Mouse (Mus musculus): ENCODE data around the gene Adcy2. TPM values are rescaled to one million over a fixed set of nuclear protein-coding genes. Genes with fewer than 3 reads are reported as not detected.
A peak's percentile ranks its signal among the peaks of the same experiment; 100 is the strongest.

The Adcy2 gene
- polyA plus RNA-seq, 1 experiment from 2014 or later = 3.2 TPM

- H3K27me3 ChIP-seq (replicated peaks; ENCODE audit: control insufficient read depth, insufficient read depth, low read length) = peaks cover 7% of the 10 kb centered on the region; the same call in 1 of the 2 replicates
- H3K36me3 ChIP-seq (ENCODE audit: control insufficient read depth, insufficient read depth, low read length) = no peaks in the 10 kb centered on the region
- H3K4me1 ChIP-seq (ENCODE audit: control insufficient read depth, insufficient read depth, low read length) = peaks cover 11% of the 10 kb centered on the region; the same call in 1 of the 2 replicates
- no peak overlapping the region for H3K9ac ChIP-seq (ENCODE audit: low read length)
- no peaks in the 10 kb centered on the region for H3K9me3 ChIP-seq (replicated peaks; ENCODE audit: control insufficient read depth, low read length)
- no peak overlapping the region for H3K4me3 ChIP-seq (ENCODE audit: low read depth, low read length)
- 47% methylated on average over 3 of the region's 3 CpGs for WGBS
- no peak overlapping the region for H3K4me2 ChIP-seq (ENCODE audit: low read length)
- peak; percentile 9; the same call in 1 of the 2 replicates for ATAC-seq
- peak; percentile 82 for DNase-seq (ENCODE audit: low spot score)
- no peak overlapping the region for H3K27ac ChIP-seq (ENCODE audit: low read depth, low read length)
Observed at GRCm38 (mm10) chr13:68996661-68997060, 2.7 kb downstream of the Adcy2 start.

DNA sequence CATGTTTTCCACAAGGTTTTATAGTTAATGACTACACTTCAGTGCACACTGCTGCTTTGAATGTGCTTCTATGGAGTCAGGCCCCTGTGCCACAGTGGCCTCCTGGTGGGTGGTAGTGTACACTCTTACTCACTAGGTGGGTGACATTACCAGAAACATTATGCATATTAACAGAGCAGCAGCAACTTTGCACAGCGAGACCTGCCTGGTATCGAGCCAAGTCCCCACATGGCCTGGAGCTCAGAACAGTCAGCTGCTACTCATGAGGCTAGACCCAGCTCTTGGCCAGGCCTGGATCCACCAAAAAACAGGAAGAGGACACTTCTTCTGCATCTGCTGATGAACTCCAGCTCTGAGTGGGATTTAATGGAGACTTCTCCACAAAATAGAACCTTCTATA is 13.6 kb downstream of the Adcy2 start:
- 68% methylated on average over 2 of the region's 2 CpGs for WGBS

GRCm38 (mm10) chr13:68984000-68984399 is 15.3 kb downstream of the Adcy2 start:
- no peak overlapping the region for H3K4me3 ChIP-seq (ENCODE audit: low read depth, low read length)
- H3K27ac ChIP-seq (ENCODE audit: low read depth, low read length) = no peak overlapping the region
- WGBS = 90% methylated on average over 15 of the region's 15 CpGs
- no peaks in the 10 kb centered on the region for H3K36me3 ChIP-seq (ENCODE audit: control insufficient read depth, insufficient read depth, low read length)
- ATAC-seq (no peak), DNase-seq (ENCODE audit: low spot score) (no peak)
- no peak overlapping the region for H3K4me2 ChIP-seq (ENCODE audit: low read length)
- no peaks in the 10 kb centered on the region for H3K27me3 ChIP-seq (replicated peaks; ENCODE audit: control insufficient read depth, insufficient read depth, low read length)
- no peaks in the 10 kb centered on the region for H3K9me3 ChIP-seq (replicated peaks; ENCODE audit: control insufficient read depth, low read length)
- H3K4me1 ChIP-seq (ENCODE audit: control insufficient read depth, insufficient read depth, low read length) = no peaks in the 10 kb centered on the region
- H3K9ac ChIP-seq (ENCODE audit: low read length) = no peak overlapping the region

More for the DNA sequence above, 13.6 kb downstream of the Adcy2 start:
- H3K4me2 ChIP-seq (ENCODE audit: low read length) = no peak overlapping the region
- no peaks in the 10 kb centered on the region for H3K27me3 ChIP-seq (replicated peaks; ENCODE audit: control insufficient read depth, insufficient read depth, low read length)
- H3K36me3 ChIP-seq (ENCODE audit: control insufficient read depth, insufficient read depth, low read length) = no peaks in the 10 kb centered on the region
- H3K27ac ChIP-seq (ENCODE audit: low read depth, low read length) = no peak overlapping the region
- H3K4me3 ChIP-seq (ENCODE audit: low read depth, low read length) = no peak overlapping the region
- H3K4me1 ChIP-seq (ENCODE audit: control insufficient read depth, insufficient read depth, low read length) = no peaks in the 10 kb centered on the region
- H3K9ac ChIP-seq (ENCODE audit: low read length) = no peak overlapping the region
- DNase-seq (ENCODE audit: low spot score) (no peak), ATAC-seq (no peak)
- no peaks in the 10 kb centered on the region for H3K9me3 ChIP-seq (replicated peaks; ENCODE audit: control insufficient read depth, low read length)

DNA sequence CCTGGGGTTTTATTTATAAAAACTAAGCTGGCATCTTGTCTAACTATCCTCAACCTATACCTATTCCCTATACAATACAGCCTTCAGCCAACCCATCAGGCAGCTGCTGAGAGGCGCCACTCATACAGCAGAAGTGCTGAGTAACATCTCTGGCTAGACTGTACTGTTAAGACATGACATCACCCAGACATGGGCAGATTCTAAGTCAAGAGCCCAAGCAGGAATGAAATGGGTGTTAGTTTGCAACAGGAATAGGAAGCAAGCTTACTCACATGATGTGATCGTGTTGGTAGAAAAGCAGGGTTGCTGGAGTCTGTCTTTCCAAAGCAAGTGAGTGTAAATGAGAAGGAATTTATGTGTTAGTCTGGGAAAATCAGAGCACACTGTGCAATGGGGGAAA is 18.3 kb downstream of the Adcy2 start:
- Histone ChIP-seq H3K36me3 (ENCODE audit: control insufficient read depth, insufficient read depth, low read length) (no peaks in the 10 kb centered on the region), H3K4me3 (ENCODE audit: low read depth, low read length) (no peak overlapping the region), H3K9ac (ENCODE audit: low read length) (no peak overlapping the region), H3K4me2 (ENCODE audit: low read length) (no peak overlapping the region), H3K27me3 (replicated peaks; ENCODE audit: control insufficient read depth, insufficient read depth, low read length) (no peaks in the 10 kb centered on the region), H3K9me3 (replicated peaks; ENCODE audit: control insufficient read depth, low read length) (no peaks in the 10 kb centered on the region), H3K27ac (ENCODE audit: low read depth, low read length) (no peak overlapping the region), H3K4me1 (ENCODE audit: control insufficient read depth, insufficient read depth, low read length) (no peaks in the 10 kb centered on the region)
- no peak for ATAC-seq
- DNase-seq (ENCODE audit: low spot score) = no peak
- WGBS = 83% methylated on average over 2 of the region's 2 CpGs

- no peak overlapping the region for H3K4me3 ChIP-seq (ENCODE audit: low read depth, low read length)
Observed at GRCm38 (mm10) chr13:68973143-68973542, 26.2 kb downstream of the Adcy2 start.

DNA sequence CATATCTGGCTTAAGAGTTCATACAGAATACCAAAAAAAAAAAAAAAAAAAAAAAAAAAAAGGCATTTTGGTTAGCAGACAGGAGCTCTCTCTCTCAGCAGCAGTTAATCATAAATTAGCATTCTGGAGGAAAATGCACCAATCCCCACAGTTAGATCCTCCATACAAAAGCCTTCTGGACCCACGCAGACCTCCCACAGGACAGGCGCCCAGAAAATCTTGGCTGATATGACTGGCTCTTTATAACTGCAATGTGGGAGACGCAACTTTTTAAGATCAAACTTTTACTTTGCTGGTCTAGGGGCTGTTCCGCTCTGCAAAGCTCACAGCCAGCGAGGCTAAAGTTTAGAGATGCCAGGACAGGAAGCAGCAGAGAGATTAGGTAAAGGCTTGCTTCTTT is 37.8 kb downstream of the Adcy2 start:
- DNase-seq (ENCODE audit: low spot score) (no peak), ATAC-seq (no peak)
- no peak overlapping the region for H3K27ac ChIP-seq (ENCODE audit: low read depth, low read length)
- no peak overlapping the region for H3K4me2 ChIP-seq (ENCODE audit: low read length)
- no peaks in the 10 kb centered on the region for H3K36me3 ChIP-seq (ENCODE audit: control insufficient read depth, insufficient read depth, low read length)
- H3K9ac ChIP-seq (ENCODE audit: low read length) = no peak overlapping the region
- no peaks in the 10 kb centered on the region for H3K27me3 ChIP-seq (replicated peaks; ENCODE audit: control insufficient read depth, insufficient read depth, low read length)
- H3K9me3 ChIP-seq (replicated peaks; ENCODE audit: control insufficient read depth, low read length) = no peaks in the 10 kb centered on the region
- WGBS = 81% methylated on average over 5 of the region's 5 CpGs
- H3K4me1 ChIP-seq (ENCODE audit: control insufficient read depth, insufficient read depth, low read length) = no peaks in the 10 kb centered on the region
- no peak overlapping the region for H3K4me3 ChIP-seq (ENCODE audit: low read depth, low read length)

More at GRCm38 (mm10) chr13:68973143-68973542, 26.2 kb downstream of the Adcy2 start:
- H3K36me3 ChIP-seq (ENCODE audit: control insufficient read depth, insufficient read depth, low read length) = no peaks in the 10 kb centered on the region
- no peaks in the 10 kb centered on the region for H3K27me3 ChIP-seq (replicated peaks; ENCODE audit: control insufficient read depth, insufficient read depth, low read length)
- 58% methylated on average over 3 of the region's 3 CpGs for WGBS
- no peaks in the 10 kb centered on the region for H3K4me1 ChIP-seq (ENCODE audit: control insufficient read depth, insufficient read depth, low read length)
- ATAC-seq (no peak), DNase-seq (ENCODE audit: low spot score) (no peak)
- no peak overlapping the region for H3K9ac ChIP-seq (ENCODE audit: low read length)
- H3K4me2 ChIP-seq (ENCODE audit: low read length) = no peak overlapping the region
- H3K27ac ChIP-seq (ENCODE audit: low read depth, low read length) = no peak overlapping the region
- H3K9me3 ChIP-seq (replicated peaks; ENCODE audit: control insufficient read depth, low read length) = no peaks in the 10 kb centered on the region

- 72% methylated on average over 6 of the region's 6 CpGs for WGBS
- Histone ChIP-seq H3K4me1 (ENCODE audit: control insufficient read depth, insufficient read depth, low read length) (no peaks in the 10 kb centered on the region), H3K4me3 (ENCODE audit: low read depth, low read length) (no peak overlapping the region), H3K27me3 (replicated peaks; ENCODE audit: control insufficient read depth, insufficient read depth, low read length) (no peaks in the 10 kb centered on the region), H3K9me3 (replicated peaks; ENCODE audit: control insufficient read depth, low read length) (no peaks in the 10 kb centered on the region), H3K9ac (ENCODE audit: low read length) (no peak overlapping the region), H3K36me3 (ENCODE audit: control insufficient read depth, insufficient read depth, low read length) (no peaks in the 10 kb centered on the region), H3K27ac (ENCODE audit: low read depth, low read length) (no peak overlapping the region), H3K4me2 (ENCODE audit: low read length) (no peak overlapping the region)
- DNase-seq (ENCODE audit: low spot score) (no peak), ATAC-seq (no peak)
Observed at GRCm38 (mm10) chr13:68960513-68960912, 38.8 kb downstream of the Adcy2 start.

DNA sequence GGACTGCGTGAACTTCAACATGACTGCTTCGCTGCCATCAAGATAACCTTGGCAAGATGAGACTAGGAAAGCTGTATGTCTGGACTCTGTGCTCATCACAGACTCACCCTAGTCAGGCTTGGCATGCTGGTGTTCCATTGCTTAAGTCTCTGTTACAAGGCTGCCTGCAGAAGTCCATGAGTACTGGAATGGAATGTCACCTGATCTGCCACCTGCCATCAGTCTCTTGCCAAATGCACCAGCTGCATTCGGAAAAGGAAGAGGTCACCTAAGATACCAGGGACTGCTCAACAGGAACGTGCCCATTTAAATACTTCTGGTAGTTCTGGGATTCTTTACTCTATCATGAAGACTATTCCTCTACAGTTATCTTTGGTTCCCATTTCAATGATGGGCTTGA is 39.9 kb downstream of the Adcy2 start:
- Histone ChIP-seq H3K9ac (ENCODE audit: low read length) (no peak overlapping the region), H3K36me3 (ENCODE audit: control insufficient read depth, insufficient read depth, low read length) (no peaks in the 10 kb centered on the region), H3K27me3 (replicated peaks; ENCODE audit: control insufficient read depth, insufficient read depth, low read length) (no peaks in the 10 kb centered on the region), H3K4me2 (ENCODE audit: low read length) (no peak overlapping the region), H3K4me1 (ENCODE audit: control insufficient read depth, insufficient read depth, low read length) (no peaks in the 10 kb centered on the region), H3K9me3 (replicated peaks; ENCODE audit: control insufficient read depth, low read length) (no peaks in the 10 kb centered on the region), H3K4me3 (ENCODE audit: low read depth, low read length) (no peak overlapping the region), H3K27ac (ENCODE audit: low read depth, low read length) (no peak overlapping the region)
- no peak for ATAC-seq
- 89% methylated on average over 4 of the region's 4 CpGs for WGBS
- no peak for DNase-seq (ENCODE audit: low spot score)

GRCm38 (mm10) chr13:68942735-68943134 is 56.6 kb downstream of the Adcy2 start:
- Histone ChIP-seq H3K27me3 (replicated peaks; ENCODE audit: control insufficient read depth, insufficient read depth, low read length) (no peaks in the 10 kb centered on the region), H3K27ac (ENCODE audit: low read depth, low read length) (no peak overlapping the region), H3K4me2 (ENCODE audit: low read length) (no peak overlapping the region), H3K36me3 (ENCODE audit: control insufficient read depth, insufficient read depth, low read length) (no peaks in the 10 kb centered on the region), H3K9ac (ENCODE audit: low read length) (no peak overlapping the region), H3K4me1 (ENCODE audit: control insufficient read depth, insufficient read depth, low read length) (no peaks in the 10 kb centered on the region), H3K9me3 (replicated peaks; ENCODE audit: control insufficient read depth, low read length) (no peaks in the 10 kb centered on the region), H3K4me3 (ENCODE audit: low read depth, low read length) (no peak overlapping the region)
- ATAC-seq = no peak
- 70% methylated on average over 2 of the region's 2 CpGs for WGBS
- DNase-seq (ENCODE audit: low spot score) = no peak

Data from forebrain, embryonic 14.5 days (tissue).